Mouse (Mus musculus): ENCODE data around the gene Alkbh2. TPM values are rescaled to one million over a fixed set of nuclear protein-coding genes. Genes with fewer than 3 reads are reported as not detected.

Gene Alkbh2
- total RNA-seq, 4 experiments from 2014 or later, result 3.8 to 6.5 (median 5.5) TPM

DNA sequence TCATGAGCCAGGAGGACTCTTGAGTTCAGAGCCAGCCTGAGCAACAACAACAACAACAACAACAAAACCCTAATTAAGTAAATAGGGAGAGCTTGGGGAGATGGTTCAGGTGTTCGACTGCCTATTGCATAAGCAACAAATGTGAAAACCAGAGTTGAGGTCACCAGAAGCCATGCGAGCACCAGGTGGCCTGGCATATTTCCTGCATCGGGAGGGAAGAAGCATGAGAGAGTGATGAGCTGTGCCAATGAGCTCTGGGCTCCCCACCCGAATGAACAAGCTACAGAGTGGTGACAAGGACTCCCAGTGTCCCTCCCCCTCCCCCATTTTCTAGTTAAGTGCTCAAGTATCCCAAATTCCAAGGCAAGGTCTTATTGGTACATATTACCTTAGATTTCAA is 26.1 kb downstream of the Alkbh2 start:
- no peak for DNase-seq (ENCODE audit: low spot score in 2 of 2)

DNA sequence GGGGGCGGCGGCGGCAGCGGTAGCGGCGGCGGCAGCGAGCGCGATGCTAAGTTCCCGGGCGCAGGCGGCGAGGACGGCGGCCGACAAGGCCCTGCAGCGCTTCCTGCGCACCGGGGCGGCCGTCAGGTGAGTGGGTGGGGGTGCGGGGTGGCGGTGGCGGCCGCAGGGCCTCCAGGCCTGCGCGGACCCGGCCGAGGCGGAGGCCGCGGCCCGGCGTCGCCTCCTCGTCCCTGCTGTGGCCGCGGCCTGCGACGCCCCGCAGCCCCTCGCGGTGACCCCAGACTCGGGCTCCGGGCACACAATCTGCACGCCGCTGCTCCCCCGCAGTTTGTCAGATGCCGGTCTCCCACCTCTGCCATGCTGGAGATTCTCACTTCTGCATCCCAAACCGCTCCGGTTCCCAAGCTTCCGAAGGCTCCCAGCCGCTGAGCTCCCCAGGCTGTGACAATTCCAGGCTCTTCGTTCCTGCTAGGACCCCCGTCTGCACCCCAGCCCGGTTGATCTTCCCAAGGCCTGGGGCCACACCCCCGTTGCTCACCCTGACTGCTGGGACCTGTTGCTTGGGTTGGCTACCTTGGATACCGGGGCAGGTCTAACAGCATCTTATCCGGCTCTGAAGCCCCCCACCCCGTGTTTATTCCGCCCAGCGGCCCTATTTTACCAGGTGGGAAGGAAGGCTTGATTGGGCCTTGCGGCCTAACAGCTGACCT is 27.5 kb downstream of the Alkbh2 start:
- no peak for DNase-seq (ENCODE audit: low spot score in 2 of 2)

DNA sequence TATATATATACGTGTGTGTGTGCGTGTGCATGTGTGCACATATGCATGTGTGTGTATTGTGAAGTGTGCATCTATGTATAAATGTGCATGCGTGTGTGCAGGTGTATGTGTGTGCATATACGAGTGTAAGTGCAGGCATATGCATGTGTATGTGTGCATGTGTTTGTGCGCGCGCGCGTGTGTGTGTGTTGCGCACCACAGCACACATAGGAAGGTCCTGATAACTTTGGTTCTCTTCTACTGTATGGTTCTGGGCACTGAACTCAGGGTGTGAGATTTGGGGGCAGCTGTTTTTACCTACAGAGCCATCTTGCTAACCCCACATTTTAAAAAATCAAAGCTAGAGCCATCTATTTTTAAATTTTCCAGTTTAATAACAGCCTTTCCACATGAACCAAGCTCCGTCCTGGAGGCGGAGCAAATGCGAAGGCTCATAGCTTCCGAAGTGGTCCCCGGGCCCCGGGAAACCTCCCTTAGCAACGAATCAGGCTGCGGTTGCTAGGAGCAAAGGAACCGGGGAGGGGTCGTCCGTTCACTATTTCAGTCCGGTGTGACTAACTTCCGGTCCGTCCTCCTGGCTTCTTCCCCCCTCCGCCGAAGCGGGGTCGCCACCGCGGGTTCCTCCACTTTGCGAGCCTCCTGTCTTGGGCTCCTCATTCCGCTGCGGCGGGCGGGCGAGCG is 28.2 kb downstream of the Alkbh2 start:
- DNase-seq (ENCODE audit: low spot score in 2 of 2), result peak; percentile 88 to 94

DNA sequence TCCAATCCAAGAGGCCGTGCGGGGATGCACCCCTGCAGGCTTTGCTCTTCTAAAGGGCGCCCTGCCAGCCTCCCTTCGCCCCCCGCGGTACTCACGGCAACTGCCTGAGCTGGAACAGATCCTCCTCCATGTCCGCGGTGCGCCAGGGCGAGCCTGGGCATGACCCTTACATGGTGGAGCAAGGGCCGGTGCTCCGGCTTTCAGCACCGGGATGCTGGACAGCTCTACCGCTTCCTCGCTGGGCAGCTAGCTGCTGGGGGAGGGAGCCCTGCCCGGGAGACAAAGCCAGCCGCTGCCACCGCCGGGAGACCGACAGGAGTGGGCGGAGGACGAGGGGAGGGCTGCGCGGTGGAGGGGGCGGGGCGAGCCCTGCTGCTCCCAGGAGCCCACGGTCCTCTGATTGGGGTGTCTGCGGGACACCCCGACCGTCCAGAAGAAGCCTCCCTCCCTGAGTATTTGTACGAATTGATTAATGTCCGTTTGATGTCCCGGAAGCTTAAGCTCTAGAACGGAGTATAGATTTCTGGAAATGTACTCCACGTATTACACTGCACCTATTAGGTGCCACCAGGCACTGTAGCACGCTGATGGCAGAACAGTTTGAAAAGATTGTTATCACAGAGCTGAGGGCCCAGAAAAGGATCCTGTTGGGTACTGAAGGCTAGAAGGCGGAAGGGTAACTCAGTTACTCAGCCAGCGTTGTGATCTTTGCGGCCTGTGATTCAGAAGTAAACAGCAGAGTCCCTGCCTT is 36.8 kb downstream of the Alkbh2 start, which contains the start of gene Svop:
Svop (minus strand) TSS at position 514 of the 751 bp plus-strand sequence.
- peak; percentile 58 to 78 for DNase-seq (ENCODE audit: low spot score in 2 of 2)

DNA sequence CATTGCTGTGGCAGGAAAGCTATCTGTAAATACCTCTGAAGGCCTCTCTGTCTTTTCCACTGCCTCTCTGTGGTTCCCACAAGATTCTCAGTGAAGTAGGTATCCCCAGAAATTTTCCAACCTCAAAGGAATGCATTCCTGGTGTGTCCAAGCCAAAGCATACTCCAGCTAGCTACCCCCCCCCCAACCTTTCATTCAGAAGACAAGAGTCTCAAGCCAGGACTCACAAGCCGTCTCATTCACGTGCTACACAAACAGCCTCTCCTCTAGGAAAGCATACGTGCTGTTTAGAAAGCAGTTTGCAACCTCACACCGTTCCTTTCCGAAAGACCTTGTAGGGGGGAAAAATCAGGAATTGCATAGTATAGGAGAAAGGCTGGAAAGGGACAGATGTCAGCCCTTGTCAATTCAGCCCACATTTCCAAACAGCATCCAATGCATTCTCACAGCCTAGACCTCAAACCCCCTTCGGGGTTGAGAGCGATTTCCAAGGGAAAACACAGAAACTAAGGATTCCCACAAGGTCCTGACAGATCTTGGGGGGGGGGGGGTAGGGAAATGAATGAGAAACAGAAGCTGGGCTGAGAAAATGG is 37.5 kb downstream of the Alkbh2 start:
- DNase-seq (ENCODE audit: low spot score in 2 of 2), result no peak

DNA sequence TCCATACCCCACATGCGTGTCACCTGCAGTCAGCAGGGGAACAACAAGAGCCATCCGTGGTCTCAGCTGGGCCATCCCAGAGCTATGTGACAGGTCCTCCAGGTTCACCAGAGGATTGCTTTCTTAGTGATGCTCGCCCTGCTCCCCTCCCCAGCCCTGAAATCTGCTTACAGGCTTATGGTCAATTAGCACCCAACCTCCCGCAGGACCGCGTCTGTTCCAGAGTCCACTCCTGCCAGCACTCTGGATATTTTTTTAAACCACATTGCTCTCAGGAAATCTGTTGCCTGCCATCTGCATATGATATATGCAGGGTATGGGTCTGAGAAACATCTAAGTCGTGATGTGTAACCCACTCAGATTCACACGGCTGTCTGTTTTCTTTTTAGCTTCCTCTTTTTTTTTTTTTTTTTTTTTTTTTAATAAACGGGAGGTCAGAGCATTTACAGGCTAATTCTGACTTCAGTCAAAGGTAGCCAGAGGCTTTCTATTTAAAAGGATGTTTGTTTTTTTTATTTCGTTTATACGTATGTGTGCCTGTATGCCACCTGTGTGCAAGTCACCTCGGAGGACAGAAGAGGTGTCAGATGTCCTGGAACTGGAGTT is 40.0 kb downstream of the Alkbh2 start:
- DNase-seq (ENCODE audit: low spot score in 2 of 2), result no peak

DNA sequence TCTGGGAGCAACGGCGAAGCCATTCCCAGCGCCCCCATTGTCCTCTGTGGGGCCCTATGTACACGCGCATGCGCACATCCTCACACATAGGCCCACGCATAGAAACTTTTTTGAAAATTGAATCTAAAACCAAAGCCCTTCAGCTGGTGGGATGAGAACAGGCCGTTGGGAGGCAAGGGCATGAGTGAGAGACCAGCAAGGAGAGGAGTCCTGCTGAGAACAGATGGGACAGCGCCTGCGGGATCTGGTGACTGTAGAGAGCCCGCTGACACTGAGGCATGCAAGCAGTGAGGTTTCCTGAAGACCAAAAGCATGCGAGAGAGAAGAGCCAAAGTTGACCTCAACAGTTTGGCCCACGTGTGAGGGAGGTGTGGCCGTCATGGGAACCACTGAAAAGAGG is 42.5 kb downstream of the Alkbh2 start:
- DNase-seq (ENCODE audit: low spot score in 2 of 2), result no peak

DNA sequence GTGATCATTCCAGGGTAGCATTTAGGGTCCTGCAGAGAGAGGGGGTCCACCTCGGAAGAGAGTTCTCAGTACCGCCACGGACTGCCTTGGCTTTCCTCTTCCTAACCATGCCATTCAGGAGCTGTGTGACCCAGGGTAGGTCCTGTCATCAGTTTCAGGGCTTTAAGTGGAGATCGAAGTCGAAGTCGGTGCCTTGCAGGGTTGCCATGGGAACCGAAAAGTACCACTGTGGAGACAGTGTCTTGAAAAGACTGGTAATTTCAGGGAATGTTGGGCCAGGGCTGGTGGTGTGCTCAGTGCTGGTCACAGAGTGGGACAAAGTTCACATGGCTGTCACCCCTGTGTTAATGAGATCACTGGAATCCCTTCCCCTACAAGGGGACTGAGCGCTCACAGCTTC is 51.0 kb downstream of the Alkbh2 start:
- no peak for DNase-seq (ENCODE audit: low spot score in 2 of 2)

Other genes with a start within 250 kb of the Alkbh2 start
- gene Coro1c, start 219.5 kb downstream of the Alkbh2 start, total RNA-seq (2022), result 100 to 1,000 TPM in 1 of 4 experiments, 10 to 100 TPM in 3; 89.3 to 106 (median 94.0) TPM
- 10 to 100 TPM; 27.9 to 32.3 (median 29.3) TPM for gene Ssh1, start 134.3 kb downstream of the Alkbh2 start, total RNA-seq (2022)
- gene Dao, start 124.5 kb downstream of the Alkbh2 start, total RNA-seq (2022), result under 1 TPM in 1 of 4 experiments, not detected in 3; 0.31 TPM
- 10 to 100 TPM; 39.5 to 52.3 (median 45.2) TPM for gene Usp30, start 62.8 kb downstream of the Alkbh2 start, total RNA-seq (2022)
- gene Svop, start 36.6 kb downstream of the Alkbh2 start, total RNA-seq (2022), result 100 to 1,000 TPM; 146 to 171 (median 153) TPM
- gene Ung, start 2.2 kb upstream of the Alkbh2 start, total RNA-seq (2022), result 1 to 10 TPM; 1.7 to 2.3 (median 1.9) TPM
- gene Acacb, start 18.3 kb upstream of the Alkbh2 start, total RNA-seq (2022), result 1 to 10 TPM; 6.1 to 7.4 (median 6.6) TPM
- gene Foxn4, start 145.6 kb upstream of the Alkbh2 start, total RNA-seq (2022), result not detected
- 1 to 10 TPM; 2.3 to 5.7 (median 4.3) TPM for gene Myo1h, start 160.9 kb upstream of the Alkbh2 start, total RNA-seq (2022)

All from layer of hippocampus, adult 8-10 months (tissue).